Mouse (Mus musculus) intestine, postnatal 0 days (tissue): Measurements from ENCODE around the gene Gm8374. TPM values are rescaled to one million over a fixed set of nuclear protein-coding genes. Genes with fewer than 3 reads are reported as not detected.
"Not testable (repeated sequence)": the region's sequence is repeated elsewhere in the genome, so short reads cannot be mapped to it uniquely, and the experiment has no call there.

Experiments
- ATAC-seq: fragments of 200-750 bp; cut with Nextera tagmentation; 2 replicates; pipeline ENCODE4 v1.8.0; 2017; ENCODE audit warnings: mild to moderate bottlenecking, moderate TSS enrichment, moderate library complexity
- H3K27ac ChIP-seq: fragments of 300-500 bp; sonication (generic); 2 replicates; pipeline ENCODE4 v1.5.1; 2014; ENCODE audit warnings: mild to moderate bottlenecking, low read depth, low read length, moderate library complexity
- H3K27me3 ChIP-seq: fragments of 300-500 bp; sonication (generic); replicated peaks from 2 replicates; pipeline ENCODE4 v1.6.1; 2014; ENCODE audit warnings: low read length, mixed read lengths; ENCODE audit not compliant: control insufficient read depth, insufficient read depth
- H3K36me3 ChIP-seq: fragments of 300-500 bp; sonication (generic); 2 replicates; pipeline ENCODE4 v1.6.1; 2014; ENCODE audit warnings: mild to moderate bottlenecking, moderate library complexity; ENCODE audit not compliant: control insufficient read depth, insufficient read depth
- H3K4me1 ChIP-seq: fragments of 300-500 bp; sonication (generic); replicated peaks from 2 replicates; pipeline ENCODE4 v1.6.1; 2014; ENCODE audit warnings: antibody characterized with exemption, low read length, mixed read lengths; ENCODE audit not compliant: control insufficient read depth, insufficient read depth
- H3K4me2 ChIP-seq: fragments of 300-500 bp; sonication (generic); replicated peaks from 2 replicates; pipeline ENCODE4 v1.6.1; 2014; ENCODE audit warnings: low read depth, mild to moderate bottlenecking, moderate library complexity
- H3K4me3 ChIP-seq: fragments of 300-500 bp; sonication (generic); 2 replicates; pipeline ENCODE4 v1.5.1; 2014; ENCODE audit warnings: low read depth, low read length
- H3K9ac ChIP-seq: fragments of 300-500 bp; sonication (generic); 2 replicates; pipeline ENCODE4 v1.6.1; 2014; ENCODE audit warnings: mild to moderate bottlenecking, low read depth, low read length
- H3K9me3 ChIP-seq: fragments of 300-500 bp; sonication (generic); 2 replicates; pipeline ENCODE4 v1.6.1; 2016; ENCODE audit warnings: mixed run types; ENCODE audit not compliant: control insufficient read depth
- WGBS: fragments of 180-500 bp; shearing (Covaris S2); extraction: QIAGEN DNeasy Blood & Tissue Kit; methylation state at CpG from one replicate; pipeline ENCODE4 v1.1.7; 2014; 5-methylcytosine and 5-hydroxymethylcytosine counted together
- polyA plus RNA-seq: library from polyadenylated mRNA; unstranded; fragments of >200 nt; fragmentation: Nextera tagmentation; extraction: Ambion mirVana; gene quantifications from 2 replicates; pipeline ENCODE4 v1.2.1, GENCODE M21; 2015

Gm8374 gene
- polyA plus RNA-seq, result not detected in 2 replicates

DNA sequence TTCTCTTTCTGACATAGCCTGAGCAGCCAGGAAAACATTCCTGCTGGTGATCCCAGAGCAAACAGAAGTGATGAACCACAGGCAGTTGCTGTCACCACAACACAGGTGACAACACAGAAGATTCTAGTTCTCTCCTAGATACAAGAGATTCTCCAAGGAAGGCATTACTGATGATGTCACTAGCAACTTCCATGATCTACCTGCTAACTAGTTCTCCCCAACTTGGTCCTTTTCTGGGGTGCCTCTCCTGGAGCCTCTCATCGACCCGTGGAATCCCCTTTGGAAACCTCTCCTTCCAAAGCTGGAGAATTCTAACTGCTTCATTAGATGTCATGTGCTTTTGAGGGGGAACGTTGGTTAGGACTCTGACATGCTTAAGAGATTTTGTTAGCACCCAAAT, at the start of gene Gm8374:
Gm8374 (minus strand) TSS at position 101 of the 400 bp plus-strand sequence.
- H3K9me3 ChIP-seq, H3K4me3 ChIP-seq, H3K9ac ChIP-seq, H3K27me3 ChIP-seq, H3K36me3 ChIP-seq, H3K27ac ChIP-seq, H3K4me1 ChIP-seq, ATAC-seq, H3K4me2 ChIP-seq: not testable (repeated sequence)
- WGBS, result 81% methylated on average over 3 of the region's 3 CpGs

DNA sequence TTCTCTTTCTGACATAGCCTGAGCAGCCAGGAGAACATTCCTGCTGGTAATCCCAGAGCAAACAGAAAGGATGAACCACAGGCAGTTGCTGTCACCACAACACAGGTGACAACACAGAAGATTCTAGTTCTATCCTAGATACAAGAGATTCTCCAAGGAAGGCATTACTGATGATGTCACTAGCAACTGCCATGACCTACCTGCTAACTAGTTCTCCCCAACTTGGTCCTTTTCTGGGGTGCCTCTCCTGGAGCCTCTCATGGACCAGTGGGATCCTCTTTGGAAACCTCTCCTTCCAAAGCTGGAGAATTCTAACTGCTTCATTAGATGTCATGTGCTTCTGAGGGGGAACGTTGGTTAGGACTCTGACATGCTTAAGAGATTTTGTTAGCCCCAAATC, 32.6 kb downstream of the Gm8374 start, which contains the start of gene Gm5797:
Gm5797 (minus strand) TSS at position 101 of the 400 bp plus-strand sequence.
- WGBS, result no CpG with 5 or more reads among the region's 1 CpGs
- not testable (repeated sequence) for H3K4me2 ChIP-seq, H3K36me3 ChIP-seq, H3K27me3 ChIP-seq, H3K9ac ChIP-seq, H3K4me1 ChIP-seq, H3K9me3 ChIP-seq, H3K4me3 ChIP-seq, ATAC-seq, H3K27ac ChIP-seq

DNA sequence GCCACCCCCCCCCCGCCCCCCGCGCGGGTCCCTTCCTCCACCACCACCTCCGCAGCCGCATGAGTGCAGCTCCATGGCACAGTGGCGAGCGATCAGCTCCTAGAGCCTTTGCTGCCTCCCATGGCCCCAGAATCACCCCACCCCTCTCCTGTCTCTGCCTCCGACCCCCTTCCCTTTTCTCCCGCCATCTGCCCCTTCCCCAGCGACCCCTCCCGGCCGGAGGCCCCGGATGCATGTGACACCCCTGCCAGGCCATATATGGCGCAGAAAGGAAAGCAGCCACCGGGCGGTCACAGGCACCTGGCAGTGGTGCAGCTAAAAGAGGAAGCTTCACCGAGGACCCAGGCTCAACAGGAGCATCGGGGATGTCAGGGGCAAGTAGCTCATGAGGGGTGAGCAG, 49.8 kb downstream of the Gm8374 start:
- not testable (repeated sequence) for H3K4me1 ChIP-seq, H3K9ac ChIP-seq, H3K27me3 ChIP-seq, ATAC-seq, H3K27ac ChIP-seq, H3K36me3 ChIP-seq, H3K9me3 ChIP-seq
- WGBS, result 1% methylated on average over 12 of the region's 19 CpGs
- Histone ChIP-seq H3K4me3 (peak overlapping the region; percentile 38), H3K4me2 (peak overlapping the region; percentile 62)

DNA sequence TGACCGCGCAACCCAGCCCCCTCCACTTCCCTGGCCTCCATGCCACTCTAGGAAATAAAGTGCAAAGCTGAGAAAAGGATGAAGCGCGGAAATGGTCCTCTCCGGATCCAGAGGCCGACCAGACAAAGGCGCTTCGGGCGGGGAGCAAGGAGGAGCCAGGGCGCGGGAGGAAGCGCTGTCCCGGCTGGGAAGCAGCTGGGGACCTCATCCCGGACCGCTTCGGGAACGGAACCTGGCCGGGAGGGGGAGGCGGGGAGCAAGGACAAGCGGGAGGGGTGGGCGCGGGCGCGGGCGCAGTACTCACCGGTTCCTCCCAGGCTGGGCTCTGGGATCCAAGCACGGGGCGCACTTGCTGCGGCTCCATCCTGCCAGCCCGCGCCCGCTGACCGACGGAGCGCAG, 50.3 kb downstream of the Gm8374 start, which contains the start of gene Gm3739:
Gm3739 (minus strand) TSS at position 389 of the 400 bp plus-strand sequence.
- not testable (repeated sequence) for ATAC-seq, H3K36me3 ChIP-seq
- H3K4me2 ChIP-seq, result peak within 1 kb of the TSS; percentile 62

More for the DNA sequence above, 50.3 kb downstream of the Gm8374 start, which contains the start of gene Gm3739:
- not testable (repeated sequence) for H3K27me3 ChIP-seq, H3K4me1 ChIP-seq, H3K9ac ChIP-seq, H3K9me3 ChIP-seq, H3K27ac ChIP-seq
- peak within 1 kb of the TSS; percentile 38 for H3K4me3 ChIP-seq
- WGBS, result 0% methylated on average over 7 of the region's 35 CpGs

Other genes with a start within 250 kb of the Gm8374 start
- gene Gm6676, start 239.7 kb downstream of the Gm8374 start, polyA plus RNA-seq, result not detected in 2 replicates
- gene Gm3512, start 190.6 kb downstream of the Gm8374 start, polyA plus RNA-seq, result 0.78 and 0.99 TPM in 2 replicates
- not detected in 2 replicates for gene Gm16434, start 170.6 kb downstream of the Gm8374 start, polyA plus RNA-seq
- not detected in 2 replicates for gene Gm3727, start 100.4 kb downstream of the Gm8374 start, polyA plus RNA-seq
- gene Gm3739, start 50.1 kb downstream of the Gm8374 start, polyA plus RNA-seq, result 0.24 and 0.27 TPM in 2 replicates
- not detected in 2 replicates for gene Gm5797, start 32.7 kb downstream of the Gm8374 start, polyA plus RNA-seq
- 0.14 TPM in 1 of 2 replicates, not detected in the other for gene Gm3755, start 85.8 kb upstream of the Gm8374 start, polyA plus RNA-seq
- gene Gm3752, start 118.6 kb upstream of the Gm8374 start, polyA plus RNA-seq, result 0.08 TPM in 1 of 2 replicates, not detected in the other
- gene Gm3558, start 203.4 kb upstream of the Gm8374 start, polyA plus RNA-seq, result 0.13 and 0.27 TPM in 2 replicates
- not detected in 2 replicates for gene Gm10338, start 230.5 kb upstream of the Gm8374 start, polyA plus RNA-seq